Mouse (Mus musculus) spleen, adult 12 weeks (tissue): ENCODE measurements at regions not wholly inside any gene's neighbourhood (a gene's known extent, or its start where the extent isn't known, plus 50 kb on each side); places are given as distances from the start of the nearest gene placed in this dataset.
"Not testable (repeated sequence)": the region's sequence is repeated elsewhere in the genome, so short reads cannot be mapped to it uniquely, and the experiment has no call there.

Experiments
- DNase-seq: peaks from one replicate; pipeline ENCODE4 v3.0.0; 2022; ENCODE audit warnings: low spot score

DNA sequence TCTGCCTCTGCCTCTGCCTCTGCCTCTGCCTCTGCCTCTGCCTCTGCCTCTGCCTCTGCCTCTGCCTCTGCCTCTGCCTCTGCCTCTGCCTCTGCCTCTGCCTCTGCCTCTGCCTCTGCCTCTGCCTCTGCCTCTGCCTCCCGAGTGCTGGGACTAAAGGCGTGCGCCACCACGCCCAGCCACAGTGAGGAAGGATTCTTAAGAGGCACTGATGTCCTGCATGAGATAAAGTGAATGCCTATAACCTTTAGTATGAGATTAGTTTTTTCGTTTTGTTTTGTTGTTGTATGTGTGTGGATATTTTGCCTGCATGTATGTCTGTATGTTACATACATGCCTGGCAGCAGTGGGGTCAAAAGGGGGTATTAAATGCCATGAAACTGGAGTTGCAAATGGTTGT, 63.2 kb downstream of the Hlx start:
- not testable (repeated sequence) for DNase-seq

DNA sequence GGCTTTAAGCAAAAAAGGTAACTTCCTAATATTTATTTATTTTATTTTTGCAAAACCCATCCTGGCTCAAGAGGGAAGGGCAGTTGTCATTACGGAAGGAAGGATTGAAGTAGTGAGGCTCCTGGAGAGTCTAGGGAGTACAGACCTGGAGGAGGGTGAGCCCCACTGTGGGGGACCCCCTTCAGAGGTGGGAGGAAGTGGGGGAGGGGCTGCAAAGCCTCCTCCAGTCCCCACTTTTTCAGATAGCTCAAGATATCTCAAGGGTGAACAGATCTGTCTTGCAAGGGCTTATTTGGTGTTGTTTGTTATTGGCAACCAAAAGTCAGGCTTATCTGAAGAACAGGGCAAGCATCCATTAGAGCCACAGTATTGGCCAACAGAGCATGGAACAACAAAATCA, 64.0 kb downstream of the Hlx start:
- no peak for DNase-seq

DNA sequence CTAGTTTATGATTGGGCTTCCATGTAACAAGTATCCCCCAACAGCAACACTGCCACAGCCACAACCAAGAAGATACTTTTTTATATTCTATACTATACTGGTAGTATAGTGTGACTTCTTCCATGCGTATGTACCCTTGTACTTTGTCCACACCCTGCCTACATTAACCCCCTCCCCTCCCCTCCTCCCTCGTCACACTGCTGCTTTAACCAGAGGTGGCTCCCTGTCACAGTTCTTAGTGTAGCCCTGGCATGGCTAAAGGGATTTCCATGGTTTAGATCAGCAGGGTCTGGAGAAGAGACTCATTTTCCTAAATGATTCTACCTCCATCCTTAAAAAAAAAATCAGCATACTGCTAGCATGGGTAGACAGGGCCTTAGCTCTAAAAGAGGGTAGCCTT, 64.4 kb downstream of the Hlx start:
- no peak for DNase-seq

DNA sequence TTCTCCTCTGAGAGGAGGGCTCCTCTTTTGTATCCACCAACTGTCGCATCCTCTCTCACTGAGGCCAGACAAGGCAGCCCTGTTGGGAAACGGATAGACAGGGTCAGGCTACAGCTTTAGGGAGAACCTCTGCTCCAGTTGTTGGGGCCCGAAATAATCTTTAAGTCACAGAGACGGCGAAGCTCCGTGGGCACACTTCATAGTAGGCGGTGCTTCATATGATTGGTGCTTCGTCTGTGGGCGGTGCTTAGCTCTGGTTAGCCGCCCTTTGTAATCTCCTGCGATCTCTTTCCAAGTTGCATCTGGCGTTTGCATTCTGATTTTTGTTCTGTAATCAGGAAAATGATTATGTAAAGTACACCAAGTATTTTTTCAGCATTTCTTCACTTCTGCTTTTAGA, 67.2 kb downstream of the Hlx start:
- DNase-seq: peak; percentile 41

DNA sequence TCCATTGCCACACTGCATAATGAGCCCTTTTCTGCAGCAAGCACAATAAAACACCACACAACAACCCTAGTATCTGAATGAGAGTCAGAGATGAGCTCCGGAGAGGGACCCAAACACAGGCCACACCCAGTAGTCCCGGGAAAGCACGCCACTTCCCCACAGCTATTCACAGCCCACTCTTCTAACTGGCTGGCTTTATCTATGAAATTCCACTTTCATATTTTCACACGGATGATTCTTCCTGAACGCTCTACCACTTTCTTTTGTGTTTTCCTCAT, 68.4 kb downstream of the Hlx start:
- DNase-seq: no peak

DNA sequence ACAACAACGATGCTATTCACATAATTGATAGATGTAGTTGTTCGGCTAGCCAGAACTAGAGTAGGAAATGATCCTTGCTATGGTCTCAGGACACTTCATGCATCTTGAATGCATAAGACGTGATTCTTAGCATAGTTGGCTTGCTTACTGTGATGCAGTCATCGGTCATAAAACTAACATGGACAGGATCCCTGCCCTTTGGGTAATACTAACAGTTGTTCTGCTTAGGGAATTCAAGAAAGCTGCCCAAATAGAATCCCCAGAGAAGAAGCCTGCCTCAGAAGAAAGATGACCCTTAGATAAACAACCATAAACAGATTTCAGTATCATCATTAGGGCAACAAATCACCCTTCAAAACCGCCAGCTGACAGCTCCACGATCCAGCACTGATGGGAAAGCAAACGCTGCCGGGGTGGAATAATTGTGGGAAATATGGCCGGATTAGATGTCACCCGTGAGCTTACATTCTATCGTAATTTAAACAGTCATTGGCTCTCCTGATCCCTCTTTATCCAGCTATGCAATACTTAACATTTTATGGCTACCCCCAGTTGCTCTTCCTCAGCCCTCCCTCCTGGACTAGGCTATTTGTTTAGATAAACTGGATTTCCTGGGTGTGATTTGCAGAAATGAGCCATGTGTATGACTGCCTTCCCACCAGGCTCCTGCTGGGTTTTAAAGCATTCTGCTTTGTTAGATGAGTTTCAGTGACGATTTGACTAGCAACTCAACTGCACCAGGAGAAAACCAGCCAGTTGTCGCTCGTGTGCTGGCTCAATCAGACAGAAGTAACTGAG, 68.9 kb downstream of the Hlx start:
- no peak for DNase-seq

DNA sequence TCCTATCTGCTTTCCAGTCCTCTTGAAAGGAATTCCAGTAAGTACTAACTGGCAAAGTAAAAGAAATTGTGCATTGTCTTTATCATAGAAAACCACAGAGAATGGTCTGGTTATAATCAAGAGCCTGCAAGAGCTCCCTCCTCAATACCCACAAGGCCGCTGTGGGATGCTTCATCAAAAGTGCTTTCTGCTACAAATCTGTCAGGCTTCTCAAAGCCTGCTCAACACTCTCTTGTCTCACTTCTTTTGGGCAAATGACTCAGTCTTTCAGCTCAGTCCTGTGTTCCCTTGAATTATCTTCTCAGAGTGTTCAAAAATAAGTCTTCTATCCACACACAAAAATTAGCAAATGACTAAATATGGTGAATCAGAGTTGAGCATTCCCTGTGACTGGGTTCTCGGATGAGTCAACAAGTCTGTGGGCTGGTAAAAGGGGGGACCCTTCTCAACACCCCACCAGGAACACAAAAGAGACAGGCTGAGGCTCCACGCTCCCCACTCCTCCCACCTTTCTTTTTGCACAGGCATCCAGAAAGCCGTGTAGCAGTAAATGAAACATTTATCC, 81.8 kb downstream of the Hlx start:
- DNase-seq: no peak

DNA sequence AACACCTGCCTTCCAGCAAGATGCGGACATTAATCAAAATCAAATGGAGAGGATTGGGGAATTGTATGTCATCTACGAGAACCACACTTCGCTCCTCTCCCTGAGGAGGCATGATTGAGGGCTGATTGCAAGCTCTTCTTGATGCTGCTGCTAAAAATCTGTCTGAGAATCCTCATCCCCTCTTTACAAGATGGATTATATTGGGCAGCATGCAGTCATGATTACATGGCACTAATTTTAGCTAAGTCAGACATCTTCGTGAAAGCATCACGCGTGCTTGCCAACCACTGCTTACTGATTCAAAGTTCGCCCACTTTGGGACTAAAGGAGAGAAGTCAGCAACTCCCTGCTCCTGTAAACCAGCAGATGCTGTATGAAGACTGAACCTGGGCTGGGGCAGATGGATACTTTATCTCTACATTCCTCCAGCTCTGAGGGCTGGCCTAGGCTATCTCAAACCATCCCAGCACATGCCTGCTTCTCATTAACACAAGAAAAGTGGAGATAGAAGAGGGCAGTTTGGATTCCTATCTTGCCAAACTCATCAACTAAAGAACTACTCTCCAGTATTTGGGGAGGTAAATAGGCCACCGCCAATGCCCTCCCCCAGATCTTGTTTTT, 84.4 kb downstream of the Hlx start:
- DNase-seq: no peak

DNA sequence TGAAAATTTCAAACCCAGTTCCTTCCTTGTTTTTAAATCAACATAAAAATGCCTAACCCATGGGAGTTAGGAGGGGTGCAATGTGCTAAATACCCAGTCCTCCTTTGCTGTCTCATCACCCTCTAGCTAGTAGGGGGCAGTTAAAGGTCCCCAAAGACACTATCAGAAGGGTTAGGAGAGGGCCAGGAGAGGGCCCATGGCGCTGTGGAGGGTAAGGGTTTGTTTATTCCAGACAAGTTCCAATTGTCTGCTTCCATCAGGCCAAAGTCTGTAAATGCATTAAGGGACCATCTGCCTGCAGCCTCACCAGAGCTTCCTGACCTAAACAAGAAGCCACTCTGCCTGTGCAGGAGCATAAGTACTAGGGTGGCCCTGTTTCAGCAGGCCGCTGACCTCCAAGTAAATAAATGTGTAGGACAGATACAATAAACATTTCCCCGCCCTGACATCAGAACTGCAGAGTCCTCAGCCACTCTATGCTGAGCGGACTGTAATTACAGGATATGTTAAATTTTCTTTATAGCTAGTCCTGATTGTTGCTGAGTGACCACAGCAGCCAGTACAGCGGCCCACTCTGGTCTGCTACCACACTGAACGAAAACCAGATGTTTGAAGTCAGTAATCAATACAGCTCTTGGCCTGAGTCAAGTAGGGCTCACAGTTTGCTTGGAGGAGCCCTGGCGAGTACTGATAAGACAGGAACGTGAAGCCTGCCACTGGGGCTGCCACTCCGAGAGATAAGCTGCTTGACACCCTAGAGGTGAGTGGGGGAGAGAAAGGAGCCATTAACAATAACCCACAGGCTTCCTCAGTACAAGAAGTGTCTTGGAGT, 87.4 kb downstream of the Hlx start:
- DNase-seq: peak; percentile 57

DNA sequence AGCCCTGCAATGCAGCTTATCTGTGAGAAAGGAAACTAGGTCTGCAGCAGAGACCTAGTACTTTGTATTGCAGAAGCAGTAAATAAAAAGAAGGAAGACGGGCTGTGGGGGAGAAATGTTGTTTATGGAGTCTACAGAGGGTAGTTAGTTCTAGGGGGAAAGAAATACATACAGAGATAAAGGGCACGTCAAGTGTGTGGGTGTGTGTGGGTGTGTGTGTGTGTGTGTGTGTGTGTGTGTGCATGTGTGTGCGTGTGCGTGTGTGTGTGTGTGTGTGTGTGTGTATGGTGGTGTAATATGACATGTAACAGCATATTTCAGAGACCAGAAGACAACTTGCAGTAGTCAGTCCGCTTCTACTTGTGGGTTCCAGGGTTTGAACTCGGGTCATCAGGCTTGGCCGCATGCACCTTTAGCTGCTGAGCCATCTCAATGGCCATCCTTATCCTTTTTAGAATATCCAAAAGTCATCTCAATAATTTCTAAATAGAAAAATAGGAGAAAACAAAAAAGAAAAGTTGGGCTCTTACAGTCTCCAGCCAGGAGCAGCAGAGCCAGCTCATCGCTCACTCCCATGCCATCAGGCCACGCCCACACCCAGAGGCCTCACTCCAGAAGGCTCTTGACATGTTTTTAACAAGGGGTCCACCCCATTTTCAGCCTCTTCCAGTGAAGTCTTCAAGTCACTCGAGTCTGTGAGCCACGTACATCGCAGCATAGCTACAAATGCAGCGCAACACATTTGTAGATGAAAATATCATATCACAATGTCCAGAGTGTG, 101.5 kb downstream of the Hlx start:
- DNase-seq: no peak

DNA sequence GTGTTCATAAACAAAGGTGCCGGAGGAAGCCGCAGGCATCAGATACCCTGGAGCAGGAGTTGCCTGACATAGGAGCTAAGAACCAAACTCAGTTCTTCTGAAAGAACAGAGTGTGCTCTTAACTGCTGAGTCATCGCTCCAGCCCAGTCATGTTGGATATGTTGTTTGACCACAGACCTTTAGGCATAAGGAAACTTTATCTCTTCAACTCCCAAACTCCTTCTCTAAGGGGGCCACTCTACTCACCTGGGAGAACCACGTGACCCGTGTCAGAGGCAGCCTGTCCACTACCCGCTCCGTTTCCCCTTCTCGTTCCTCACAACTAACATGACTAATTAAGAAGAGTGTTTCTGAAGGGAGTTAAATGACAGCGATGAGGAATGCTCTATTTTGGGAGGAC, 103.2 kb downstream of the Hlx start:
- DNase-seq: peak; percentile 27

DNA sequence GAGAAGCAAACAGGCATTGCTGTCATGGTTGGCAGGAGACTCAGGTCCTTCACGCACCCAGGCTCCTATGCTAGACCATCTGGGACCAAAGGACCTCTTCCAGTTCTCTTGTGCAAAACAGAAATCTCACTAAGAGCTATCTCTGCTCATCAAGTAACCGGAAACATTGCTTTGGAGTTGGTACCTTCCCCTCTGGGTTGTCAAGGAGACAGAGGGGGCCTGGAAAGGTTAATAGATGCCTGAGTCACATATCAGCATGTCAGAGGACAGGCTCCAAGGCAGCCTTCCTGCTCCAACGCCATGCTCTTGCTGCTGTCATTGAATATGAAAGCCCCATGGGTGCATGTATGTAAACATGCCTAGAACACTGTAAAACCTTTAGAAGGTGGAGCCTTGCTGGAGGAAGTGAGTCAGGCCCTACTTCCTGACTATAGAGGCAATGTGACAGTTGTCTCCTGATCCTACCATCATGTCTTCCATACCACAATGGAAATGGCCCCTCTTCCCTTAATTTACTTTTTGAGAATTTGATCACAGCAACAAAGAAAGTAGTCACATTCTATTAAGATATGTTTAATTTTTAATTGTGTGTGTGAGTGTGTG, 103.8 kb downstream of the Hlx start:
- DNase-seq: no peak

DNA sequence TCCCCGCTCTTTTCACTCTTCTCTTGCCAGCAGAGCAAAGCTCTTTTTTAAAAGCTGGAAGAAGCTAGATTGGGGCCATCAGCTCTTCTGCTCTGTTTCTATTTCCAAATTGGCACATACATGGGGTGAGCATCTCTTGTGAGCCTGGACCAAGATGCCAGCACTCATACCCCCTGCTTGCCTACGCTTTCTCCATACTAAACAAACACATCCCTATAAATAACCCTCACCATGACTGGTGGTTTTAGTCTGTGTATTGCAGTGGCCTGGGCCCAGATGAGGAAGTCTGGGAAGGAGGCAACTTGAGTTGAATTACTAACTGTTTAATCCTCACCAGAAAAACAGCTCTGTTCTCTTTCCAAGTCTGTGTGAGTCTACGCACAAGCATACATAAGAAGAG, 110.0 kb downstream of the Hlx start:
- no peak for DNase-seq

DNA sequence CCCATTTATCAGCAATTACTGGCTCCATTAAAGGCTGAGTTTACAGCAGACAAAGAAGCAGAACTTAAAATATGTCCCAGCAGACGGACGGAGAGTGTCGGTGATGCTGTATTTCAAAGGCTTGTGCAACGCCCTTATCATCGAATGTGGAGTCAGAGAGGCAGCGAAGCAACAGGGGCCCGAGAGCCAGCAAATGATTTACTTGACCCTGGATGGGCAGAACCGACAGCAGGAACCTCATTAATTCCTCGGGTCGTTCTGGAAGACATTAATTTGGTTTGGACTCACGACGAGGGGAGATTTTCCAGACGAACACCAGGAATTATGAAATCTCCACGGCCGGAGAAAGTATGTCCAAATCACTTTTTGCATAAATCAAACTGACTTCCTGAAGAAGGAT, 110.5 kb downstream of the Hlx start:
- DNase-seq: no peak

DNA sequence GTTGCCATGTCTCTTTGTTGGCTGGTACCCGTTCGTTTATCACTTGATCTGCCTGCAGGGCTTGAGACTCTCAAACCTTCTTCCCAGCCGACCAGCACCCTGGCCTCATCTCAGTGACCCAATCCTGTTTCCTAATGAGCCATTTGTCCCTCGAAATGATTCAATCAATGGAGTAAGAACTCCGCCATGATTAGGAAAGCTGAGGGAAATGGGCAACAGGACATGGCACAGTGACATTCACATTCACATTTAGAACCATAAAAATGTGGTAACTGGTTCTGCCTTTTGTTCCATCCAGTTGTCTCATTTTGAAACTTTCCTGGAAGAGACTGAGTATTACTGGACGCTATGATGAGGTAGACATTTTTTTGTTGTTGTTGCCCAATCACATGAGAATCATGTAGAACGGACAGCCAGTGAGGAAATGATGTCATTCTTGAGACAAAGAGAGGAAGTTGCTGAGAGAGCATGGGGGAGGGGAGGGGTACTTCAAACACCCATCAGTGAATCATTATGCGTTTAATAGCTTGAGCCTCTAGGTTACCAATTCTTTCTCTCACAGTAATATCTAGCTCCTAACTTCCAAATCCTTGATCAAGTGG, 114.5 kb downstream of the Hlx start:
- no peak for DNase-seq

DNA sequence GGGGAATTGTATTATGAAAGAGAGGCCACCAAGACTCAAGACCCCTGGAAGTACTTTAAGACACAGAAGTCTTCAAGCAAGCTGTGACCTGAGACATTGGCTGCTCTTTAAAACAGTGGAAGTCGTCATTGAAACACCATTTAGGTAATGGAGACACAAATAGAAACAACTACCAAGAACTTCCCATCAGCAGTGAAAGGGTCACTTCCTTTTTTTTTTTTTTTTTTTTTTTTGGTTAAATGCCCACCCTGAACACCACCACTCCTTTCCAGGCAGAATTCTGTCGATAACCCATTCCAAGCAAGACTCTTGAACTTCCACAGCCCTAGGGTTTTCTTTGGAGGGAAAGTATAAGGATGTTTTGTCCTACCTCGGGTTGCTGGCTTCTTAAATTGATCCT, 116.4 kb downstream of the Hlx start:
- DNase-seq: no peak

DNA sequence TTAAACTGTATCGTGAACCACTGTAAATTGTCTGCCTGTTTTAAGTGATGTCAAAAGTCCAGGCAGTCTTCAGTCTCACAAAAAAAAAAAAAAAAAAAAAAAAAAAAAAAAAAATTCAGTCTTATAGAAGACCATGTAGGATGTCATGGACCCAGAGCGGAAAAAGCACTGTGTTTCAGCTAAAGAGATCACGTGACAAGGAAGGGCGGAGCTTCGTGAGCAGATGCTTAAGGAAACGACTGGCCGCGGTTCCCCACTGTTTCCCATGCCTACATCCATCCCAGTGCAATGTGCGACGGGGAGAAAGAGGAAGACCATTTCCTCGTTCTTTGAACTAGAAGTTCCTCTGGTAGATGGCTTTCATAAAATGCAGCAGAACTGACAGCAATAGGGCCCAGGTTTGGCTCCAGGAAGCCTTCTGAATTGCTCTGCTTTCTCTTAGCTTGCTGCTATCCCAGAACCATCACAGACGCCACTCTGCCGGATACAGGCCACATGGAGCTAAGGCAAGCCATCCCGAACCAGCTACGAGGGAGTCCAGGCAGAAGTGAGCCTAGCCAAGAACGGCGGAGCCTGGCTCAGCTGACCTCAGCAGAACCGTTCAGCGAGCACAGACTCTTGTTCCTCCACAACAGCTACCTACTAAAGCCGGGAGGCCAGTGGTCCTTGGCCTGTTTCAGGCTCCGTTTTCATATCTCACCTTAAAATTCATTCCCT, 117.6 kb downstream of the Hlx start:
- no peak for DNase-seq

DNA sequence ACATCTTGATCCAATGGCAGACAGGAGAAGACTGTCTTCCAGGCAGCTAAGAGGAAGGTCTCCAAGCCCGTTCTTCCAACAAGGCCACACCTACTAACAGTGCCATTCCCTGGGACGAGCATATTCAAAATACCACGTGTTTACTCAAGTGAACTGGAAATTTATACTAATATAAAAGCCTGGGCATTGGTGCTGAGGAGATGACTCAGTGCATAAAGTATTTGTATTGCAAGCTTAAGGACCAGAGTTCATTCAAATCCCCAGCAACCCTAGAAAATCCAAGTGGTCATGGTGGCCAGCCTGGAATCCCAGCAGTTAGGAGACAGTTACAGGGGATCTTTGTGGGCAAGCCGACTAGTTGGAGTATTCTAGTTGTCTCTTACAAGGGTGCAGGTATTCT, 119.5 kb downstream of the Hlx start:
- DNase-seq: no peak

DNA sequence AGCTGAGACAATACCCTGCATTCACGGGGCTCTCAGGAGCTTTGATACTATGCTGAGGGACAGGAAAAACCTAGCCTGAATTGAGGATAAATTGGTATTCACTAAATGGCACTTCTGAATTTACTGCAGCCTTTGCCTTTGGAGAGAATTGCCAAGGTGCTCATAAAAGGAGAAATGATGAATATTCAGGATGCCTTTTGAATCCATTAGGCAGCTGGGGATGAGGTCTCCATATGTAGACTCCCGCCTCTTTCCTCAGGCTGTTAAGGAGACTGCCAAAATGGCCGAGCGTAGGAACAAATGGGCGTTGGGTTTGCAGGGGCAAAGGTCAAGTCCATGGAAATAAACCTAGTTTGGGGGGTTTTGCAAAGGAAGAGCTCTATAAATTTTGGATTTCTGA, 123.5 kb downstream of the Hlx start:
- DNase-seq: no peak

DNA sequence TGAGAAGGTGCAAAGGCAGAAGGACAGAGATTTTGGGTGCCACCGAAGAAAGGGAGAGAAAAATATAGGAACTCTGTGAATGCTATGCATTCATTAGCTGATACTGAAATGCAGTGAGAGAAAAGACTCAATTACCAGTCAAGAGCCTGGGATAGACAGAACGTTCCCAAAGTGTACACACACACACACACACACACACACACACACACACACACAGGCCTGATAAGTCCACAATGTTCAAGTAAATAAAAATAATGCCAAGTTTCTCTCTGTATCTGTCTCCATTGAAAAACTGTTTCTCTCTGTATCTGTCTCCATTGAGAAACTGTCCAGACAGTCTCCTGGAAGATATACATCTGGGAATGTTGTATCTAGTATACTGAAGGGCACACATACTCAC, 124.1 kb downstream of the Hlx start:
- DNase-seq: no peak

DNA sequence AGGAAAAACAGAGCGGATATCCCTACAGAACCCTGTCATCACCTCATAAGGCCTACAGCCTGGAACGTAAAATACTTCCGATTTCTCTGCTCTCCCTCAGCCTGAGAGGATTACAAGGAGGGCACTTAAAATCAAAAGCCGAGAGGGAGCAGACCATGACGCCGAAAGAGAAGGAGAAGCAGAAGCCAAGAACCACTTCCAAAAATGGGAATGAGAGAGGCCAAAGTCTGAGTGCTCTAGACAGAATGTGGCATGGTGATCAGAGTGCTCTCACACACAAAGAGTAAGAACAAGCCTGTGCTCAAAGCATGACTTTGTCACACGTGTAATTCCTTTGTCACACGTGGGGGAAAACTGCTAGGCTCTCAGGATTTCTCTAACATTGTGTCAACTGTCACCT, 125.9 kb downstream of the Hlx start:
- DNase-seq: no peak
